Mouse (Mus musculus) Patski (cell line): ENCODE results near the gene Sox5. TPM values are rescaled to one million over a fixed set of nuclear protein-coding genes. Genes with fewer than 3 reads are reported as not detected.

ENCODE experiments used
- ATAC-seq: fragments of 100-300 bp; one replicate; pipeline ENCODE4 v1.8.0; 2021
- CTCF ChIA-PET: fragments of 350-600 bp; sonication (Branson Sonifier 250); formaldehyde crosslinking; loops from one replicate; lab custom pipeline; 2022; ENCODE audit warnings: inconsistent platforms; lab: Charles Lee
- POLR2A ChIA-PET: fragments of 350-600 bp; sonication (Branson Sonifier 250); formaldehyde crosslinking; loops from one replicate; lab custom pipeline; 2022; ENCODE audit warnings: antibody characterized with exemption, inconsistent platforms; lab: Charles Lee
- DNase-seq: peaks from one replicate; pipeline ENCODE4 v3.0.0-alpha.2; 2011; ENCODE audit warnings: low read depth, low spot score
- H3K27me3 ChIP-seq: fragments of 371-371 bp; one replicate; pipeline ENCODE4 v1.5.1; 2021
- CTCF ChIP-seq: fragments of 100-300 bp; IDR thresholded peaks from one replicate; pipeline ENCODE4 v1.5.1; 2021
- in situ Hi-C: fragments of 300-500 bp; cut with MboI; formaldehyde crosslinking; loops from 3 replicates; pipeline ENCODE4 v1.11.1; 2018; ENCODE audit warnings: low pct_unique_long_range_greater_than_20kb, mixed read lengths
- polyA plus RNA-seq: library from polyadenylated mRNA; unstranded; gene quantifications from one replicate; pipeline ENCODE4 v1.2.3, GENCODE M21; 2021

Sox5 gene
- polyA plus RNA-seq, 1 experiment from 2014 or later = 0.26 TPM

- ATAC-seq = no peak
- in situ Hi-C loops = no loop called here
- ChIA-PET POLR2A (no interaction called here), CTCF (no interaction called here)
- H3K27me3 ChIP-seq = no peaks in the 10 kb centered on the region
- no peak for DNase-seq
- TF ChIP-seq CTCF = no peak
Measured at GRCm38 (mm10) chr6:144158637-144159036, 623.1 kb downstream of the Sox5 start.

GRCm38 (mm10) chr6:144154892-144155424, 626.8 kb downstream of the Sox5 start:
- in situ Hi-C loops = no loop called here
- no peaks in the 10 kb centered on the region for H3K27me3 ChIP-seq
- TF ChIP-seq CTCF = no peak
- CTCF ChIA-PET = no interaction called here
- POLR2A ChIA-PET = no interaction called here
- DNase-seq = no peak
- no peak for ATAC-seq

- TF ChIP-seq CTCF = no peak
- ChIA-PET POLR2A (no interaction called here), CTCF (no interaction called here)
- in situ Hi-C loops = no loop called here
- ATAC-seq (no peak), DNase-seq (no peak)
- H3K27me3 ChIP-seq = no peaks in the 10 kb centered on the region
Measured at GRCm38 (mm10) chr6:144151957-144152356, 629.8 kb downstream of the Sox5 start.

GRCm38 (mm10) chr6:144151075-144151474, 630.7 kb downstream of the Sox5 start:
- ChIA-PET POLR2A (no interaction called here), CTCF (no interaction called here)
- in situ Hi-C loops = no loop called here
- DNase-seq (no peak), ATAC-seq (no peak)
- TF ChIP-seq CTCF = no peak
- H3K27me3 ChIP-seq = no peaks in the 10 kb centered on the region

GRCm38 (mm10) chr6:144137397-144137796, 644.4 kb downstream of the Sox5 start:
- DNase-seq (no peak), ATAC-seq (no peak)
- POLR2A ChIA-PET = no interaction called here
- no peak for TF ChIP-seq CTCF
- H3K27me3 ChIP-seq = no peaks in the 10 kb centered on the region
- in situ Hi-C loops = no loop called here
- CTCF ChIA-PET = no interaction called here

- CTCF ChIA-PET = no interaction called here
- POLR2A ChIA-PET = no interaction called here
- DNase-seq (no peak), ATAC-seq (no peak)
- no peak for TF ChIP-seq CTCF
- no peaks in the 10 kb centered on the region for H3K27me3 ChIP-seq
- in situ Hi-C loops = no loop called here
Measured at GRCm38 (mm10) chr6:144136894-144137293, 644.9 kb downstream of the Sox5 start.

GRCm38 (mm10) chr6:144129927-144130326, 651.9 kb downstream of the Sox5 start:
- TF ChIP-seq CTCF = no peak
- ChIA-PET CTCF (no interaction called here), POLR2A (no interaction called here)
- ATAC-seq (no peak), DNase-seq (no peak)
- in situ Hi-C loops = no loop called here
- H3K27me3 ChIP-seq = no peaks in the 10 kb centered on the region

- no peak for DNase-seq
- in situ Hi-C loops = no loop called here
- ChIA-PET POLR2A (no interaction called here), CTCF (no interaction called here)
- no peaks in the 10 kb centered on the region for H3K27me3 ChIP-seq
- no peak for TF ChIP-seq CTCF
- ATAC-seq = no peak
Measured at GRCm38 (mm10) chr6:144119961-144120360, 661.8 kb downstream of the Sox5 start.

- in situ Hi-C loops = no loop called here
- ATAC-seq (no peak), DNase-seq (no peak)
- no peaks in the 10 kb centered on the region for H3K27me3 ChIP-seq
- ChIA-PET CTCF (interaction anchor here (2.2 kb wide), 1 partner anchor 11 kb away, joined by 5 read pairs; no protein-coding TSS in a partner anchor), POLR2A (no interaction called here)
- TF ChIP-seq CTCF = no peak
Measured at GRCm38 (mm10) chr6:144116646-144117045, 665.1 kb downstream of the Sox5 start.

- DNase-seq (no peak), ATAC-seq (no peak)
- H3K27me3 ChIP-seq = no peaks in the 10 kb centered on the region
- in situ Hi-C loops = no loop called here
- POLR2A ChIA-PET = no interaction called here
- no peak for TF ChIP-seq CTCF
- CTCF ChIA-PET = no interaction called here
Measured at GRCm38 (mm10) chr6:144111561-144111960, 670.2 kb downstream of the Sox5 start.

- DNase-seq (no peak), ATAC-seq (no peak)
- in situ Hi-C loops = no loop called here
- CTCF ChIA-PET = interaction anchor here (1.4 kb wide), 1 partner anchor 126 kb away, joined by 3 read pairs; no protein-coding TSS in a partner anchor
- TF ChIP-seq CTCF = no peak
- POLR2A ChIA-PET = no interaction called here
- H3K27me3 ChIP-seq = no peaks in the 10 kb centered on the region
Measured at GRCm38 (mm10) chr6:144106848-144107247, 674.9 kb downstream of the Sox5 start.

GRCm38 (mm10) chr6:144105645-144106044, 676.1 kb downstream of the Sox5 start:
- TF ChIP-seq CTCF = no peak
- CTCF ChIA-PET = interaction anchor here (1.1 to 1.4 kb wide), 2 partner anchors 10 to 125 kb away, joined by 3 to 5 read pairs; no protein-coding TSS in a partner anchor
- POLR2A ChIA-PET = no interaction called here
- no peak for ATAC-seq
- in situ Hi-C loops = no loop called here
- no peaks in the 10 kb centered on the region for H3K27me3 ChIP-seq
- DNase-seq = no peak
